Mouse (Mus musculus) left cerebral cortex, adult 18-20 months (tissue): ENCODE data around the gene Ssu2. TPM values are rescaled to one million over a fixed set of nuclear protein-coding genes. Genes with fewer than 3 reads are reported as not detected.

ENCODE experiments used
- DNase-seq, 2 experiments: peaks; one replicate each; pipeline ENCODE4 v3.0.0; 2021 to 2022; ENCODE audit warnings: low spot score in 2 of 2, mixed read lengths in 1 of 2
- long read RNA-seq, 2 experiments: library from polyadenylated mRNA; stranded (forward); transcript quantifications; one replicate each; pipeline ENCODE4 v2.0.0; 2021
- total RNA-seq, 2 experiments: library from RNA; stranded (reverse); gene quantifications; 2 replicates each; pipeline ENCODE4 v1.2.3; 2021

Gene Ssu2
- total RNA-seq: under 1 TPM in 1 of 2 experiments, not detected in 1; 0.37 TPM
- long read RNA-seq, experiment 1, partial matches to known transcripts: 0 of 1 reads
- long read RNA-seq, experiment 1, other reads (novel, unspliced or antisense): 1 of 1 reads
- long read RNA-seq, experiment 2: 0 reads

DNA sequence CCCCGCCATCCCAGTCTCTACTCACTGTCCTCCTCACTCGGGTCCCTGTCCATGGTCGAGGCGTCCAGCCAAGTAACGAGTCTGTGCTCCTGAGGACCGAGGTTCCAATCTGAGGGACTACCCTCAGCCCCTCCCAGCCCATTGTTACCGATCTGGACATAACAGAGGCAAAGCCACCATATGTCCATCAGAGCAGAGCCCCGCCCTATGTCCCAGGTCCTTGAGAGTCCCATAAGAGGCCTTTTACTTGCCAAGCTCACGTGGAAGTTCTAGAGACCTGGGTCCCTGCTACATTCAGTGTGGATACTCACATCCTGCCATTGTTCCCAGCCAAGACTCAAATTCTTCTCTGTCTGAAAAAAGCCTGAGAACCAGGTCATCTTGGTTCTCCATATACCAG is at the start of gene Ssu2:
Gene Ssu2, minus strand, starts transcription at position 77 of the 400 bp plus-strand sequence.
- DNase-seq: no peak

DNA sequence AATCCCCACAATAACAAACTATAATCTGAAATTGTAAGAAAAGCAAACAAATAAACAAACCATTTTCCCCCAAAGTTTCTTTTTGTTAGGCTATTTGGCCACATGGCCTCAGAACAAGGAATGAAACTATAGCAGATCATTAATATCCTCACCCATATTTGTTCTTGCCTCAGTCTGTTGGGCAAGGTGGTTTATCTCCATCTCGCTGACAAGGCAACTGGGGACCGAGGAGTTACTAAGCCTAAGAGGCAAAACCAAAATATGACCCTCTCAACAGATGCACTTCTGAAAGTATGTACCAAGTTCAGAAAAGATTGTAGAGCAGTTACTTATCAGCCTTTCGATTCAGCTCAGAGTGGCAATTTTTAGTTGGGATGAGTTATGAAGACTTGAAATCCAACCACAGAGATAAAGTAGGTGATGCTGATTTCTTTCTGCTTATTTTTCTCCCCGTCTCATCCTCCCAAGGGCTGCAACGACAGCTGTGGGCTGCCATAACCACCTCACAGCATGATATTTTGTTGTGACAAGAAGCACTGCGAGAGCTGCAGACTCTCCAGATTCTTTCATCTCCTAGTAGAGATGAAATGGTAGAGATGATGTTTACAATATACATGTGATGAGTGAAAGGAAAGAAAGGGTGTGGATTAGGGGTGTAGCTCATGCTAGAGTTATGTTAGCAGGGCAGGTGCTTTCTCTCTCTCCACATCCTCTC is 38.4 kb upstream of the Ssu2 start:
- peak in 1 of 2 experiments; percentile 7 for DNase-seq

DNA sequence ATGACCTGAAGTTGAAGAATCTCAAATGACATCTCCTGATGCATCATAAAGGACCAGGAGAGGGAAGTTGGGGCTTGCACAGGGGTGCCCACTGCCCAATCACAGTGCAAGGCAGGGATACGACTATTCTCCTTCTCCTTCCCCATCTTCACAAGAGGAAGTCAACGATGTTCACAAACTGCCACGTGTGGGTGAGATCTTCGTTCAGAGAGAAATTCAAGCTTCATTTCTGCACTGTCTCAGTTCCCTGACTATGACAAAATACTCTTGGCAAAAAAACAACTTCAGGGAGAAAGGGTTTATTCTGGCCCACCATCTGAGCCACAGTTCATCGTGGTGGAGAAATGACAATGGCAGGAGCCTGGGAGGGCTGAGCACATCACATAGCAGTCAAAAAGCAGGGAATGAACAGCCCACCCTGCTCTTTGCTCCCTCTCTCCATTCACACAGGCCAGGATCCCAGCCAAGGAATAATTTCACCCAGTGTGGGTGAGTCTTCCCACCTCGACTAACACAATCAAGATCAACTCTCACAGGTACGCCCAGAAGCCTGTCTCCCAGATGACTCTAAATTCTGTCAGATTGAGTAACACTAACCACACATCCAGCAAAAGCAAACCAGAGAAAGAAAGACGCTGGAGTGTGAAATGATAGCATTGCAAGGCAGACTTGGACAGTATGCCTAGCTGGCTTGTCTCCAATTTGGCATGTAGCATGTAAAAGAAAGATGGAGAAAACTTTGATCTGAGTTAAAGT is 36.1 kb upstream of the Ssu2 start:
- DNase-seq: peak; percentile 29 to 40

- DNase-seq: no peak
Measured at GRCm38 (mm10) chr6:112420883-112421282, 33.1 kb upstream of the Ssu2 start.

DNA sequence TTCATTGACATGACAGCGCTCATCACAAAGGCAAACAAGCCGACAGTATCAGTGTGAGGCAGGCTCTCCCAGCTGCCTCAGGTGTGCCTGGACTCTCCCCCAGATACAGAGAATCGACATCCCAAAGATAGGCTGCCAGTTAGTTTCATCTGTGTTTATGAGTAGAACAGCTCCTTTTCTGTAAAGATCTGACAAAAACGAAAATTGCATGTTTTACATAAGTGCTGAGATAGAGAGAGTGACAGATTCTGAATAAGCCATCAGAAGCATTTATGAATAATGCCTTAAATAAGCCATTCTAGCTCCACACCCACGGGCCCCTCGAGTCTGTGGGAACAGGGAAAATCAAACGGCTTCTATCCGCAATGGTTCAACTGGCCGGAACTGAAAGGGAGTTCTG is 31.5 kb upstream of the Ssu2 start:
- DNase-seq: peak in 1 of 2 experiments; percentile 22

GRCm38 (mm10) chr6:112404111-112404510 is 16.3 kb upstream of the Ssu2 start:
- DNase-seq: no peak

DNA sequence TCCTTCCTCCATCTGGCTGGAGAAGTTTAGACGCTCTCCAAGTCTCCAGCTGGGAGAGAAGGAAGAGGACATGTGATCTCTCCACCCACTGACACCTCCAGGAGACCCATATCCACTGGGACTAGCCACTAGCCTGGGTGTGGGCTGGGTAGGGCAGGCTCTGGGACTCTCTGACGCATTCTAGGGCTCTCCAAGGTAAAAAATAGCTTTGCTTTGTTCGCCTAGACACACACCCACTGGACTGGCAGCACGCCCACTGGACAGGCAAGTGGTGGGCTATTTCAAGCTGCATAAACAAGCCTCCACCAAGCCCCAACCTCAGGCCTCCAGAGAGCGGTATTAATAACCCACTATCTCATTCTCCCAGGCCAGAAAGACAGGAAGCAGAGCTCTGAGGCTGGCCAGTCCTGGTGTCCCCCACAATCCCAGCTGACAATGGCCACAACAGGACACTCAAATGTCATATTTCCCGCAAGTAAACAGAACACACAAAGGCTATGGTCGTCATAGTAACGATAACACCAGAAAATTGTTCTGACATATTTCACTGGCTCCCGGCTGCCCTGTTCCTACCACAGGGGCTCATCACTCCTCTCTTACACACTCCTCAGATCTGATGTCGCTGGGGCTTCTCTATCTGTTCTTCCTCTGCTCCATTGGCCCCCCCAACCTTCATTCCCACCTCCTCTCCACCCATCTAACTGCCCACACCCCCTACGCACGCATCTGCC is 14.3 kb upstream of the Ssu2 start:
- peak; percentile 79 to 86 for DNase-seq

DNA sequence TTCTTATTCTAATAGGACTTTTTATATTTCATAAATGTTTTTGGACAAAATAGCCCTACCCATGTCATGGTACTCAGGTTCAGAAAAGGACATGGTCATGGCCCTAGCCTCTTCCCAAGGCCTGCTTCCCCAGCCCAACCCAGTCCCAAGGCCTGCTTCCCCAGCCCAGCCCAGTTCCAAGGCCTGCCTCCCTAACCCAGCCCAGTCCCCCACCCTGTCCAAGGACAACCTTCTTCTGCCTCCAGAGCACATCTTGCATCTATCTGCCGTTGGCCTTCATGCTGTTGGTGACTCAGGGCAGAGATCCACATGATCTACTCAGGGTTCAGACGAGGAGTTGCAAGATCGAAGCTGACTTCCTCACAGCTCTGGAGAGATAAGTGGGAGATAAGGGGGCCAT is 9.5 kb upstream of the Ssu2 start:
- DNase-seq: no peak

DNA sequence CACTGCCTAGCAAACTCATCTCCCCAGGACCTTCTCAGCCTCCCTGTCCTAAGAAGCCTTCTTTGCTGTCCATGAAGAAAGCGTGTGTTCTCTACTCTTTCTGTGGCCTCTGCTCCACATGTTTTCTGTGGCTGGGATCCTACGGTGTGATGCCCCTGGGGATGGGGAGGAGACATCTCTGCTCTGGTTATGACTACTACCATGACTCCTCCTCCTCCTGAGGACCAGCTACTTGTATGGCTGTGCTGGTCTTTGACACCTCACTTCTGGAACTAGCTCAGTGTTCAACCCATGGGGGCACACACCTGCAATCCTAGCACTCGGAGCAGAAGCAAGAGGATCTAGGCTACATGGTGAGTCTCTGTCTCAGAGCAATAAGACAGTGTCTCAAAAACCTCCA is 8.5 kb upstream of the Ssu2 start:
- DNase-seq: no peak

- no peak for DNase-seq
Measured at GRCm38 (mm10) chr6:112388385-112388784, 562 bp upstream of the Ssu2 start.

DNA sequence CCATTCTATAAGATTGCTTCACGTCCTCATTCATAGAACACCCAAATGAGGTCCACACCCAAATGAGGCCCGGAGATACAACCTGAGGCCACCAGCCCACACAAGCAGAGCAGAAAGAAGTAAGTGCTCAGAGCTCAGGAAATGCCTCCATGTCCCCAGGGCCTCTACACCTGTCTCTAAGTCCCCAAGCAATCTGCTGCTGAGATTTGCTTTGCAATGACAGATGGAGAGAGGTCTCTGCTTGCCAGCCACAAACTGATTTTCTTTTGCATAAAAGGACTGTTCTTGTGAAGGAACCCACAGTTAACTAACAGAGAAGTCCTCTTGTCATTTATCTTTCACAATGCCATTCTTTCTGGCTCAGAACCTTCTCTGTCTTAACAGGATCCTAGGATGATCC is 1.6 kb downstream of the Ssu2 start:
- DNase-seq: no peak

DNA sequence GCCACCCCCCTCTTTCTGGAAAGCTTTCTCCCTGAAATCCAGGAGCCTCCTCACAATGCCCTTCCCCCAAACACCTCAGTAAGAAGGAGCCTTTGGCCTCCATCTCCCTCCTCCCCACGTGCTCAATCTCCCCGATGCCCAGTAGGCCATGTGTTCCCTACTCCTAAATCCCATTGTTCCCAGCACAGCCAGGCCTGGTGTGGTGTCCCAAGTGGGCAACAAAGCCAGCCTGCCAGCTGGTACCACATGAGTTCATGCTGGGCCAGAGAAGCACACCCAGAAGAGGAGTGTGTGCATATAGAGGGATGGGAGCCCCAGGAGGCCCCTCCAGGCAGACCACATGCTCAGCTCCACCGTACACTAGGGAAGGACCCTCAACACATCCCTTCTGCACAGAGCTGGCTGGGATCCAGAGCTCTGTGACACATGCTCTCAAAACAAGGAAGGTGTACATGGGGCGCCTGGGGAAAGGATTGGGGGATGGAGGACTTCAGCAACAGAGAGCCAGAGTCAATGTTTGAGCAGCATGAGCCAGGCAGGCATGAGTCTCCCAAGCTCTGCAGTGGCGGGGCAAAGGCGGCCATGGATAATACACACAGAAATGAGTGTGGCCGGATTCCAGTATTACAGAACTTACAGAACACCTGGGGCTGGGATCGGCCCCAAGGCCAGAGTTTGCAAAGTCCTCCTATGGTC is 4.7 kb downstream of the Ssu2 start:
- DNase-seq: no peak

DNA sequence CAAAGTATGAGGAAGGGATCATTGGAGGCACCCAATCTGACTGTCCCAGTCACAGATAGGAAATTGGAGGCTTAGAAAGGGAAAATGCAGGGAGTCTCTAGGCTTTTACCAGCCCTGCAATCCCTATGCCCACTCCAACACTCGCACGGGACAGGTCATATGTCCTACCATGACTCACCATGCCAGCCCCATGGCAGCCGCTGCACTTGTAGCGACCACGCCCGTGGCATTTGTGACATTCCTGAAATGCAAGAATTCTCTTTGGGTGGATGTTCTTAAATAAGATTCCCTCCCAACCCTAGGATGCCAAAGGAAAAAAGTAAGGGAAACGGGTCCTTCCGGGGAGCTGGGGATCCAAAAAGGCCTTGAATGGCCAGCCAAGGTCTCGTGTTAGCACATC is 8.8 kb downstream of the Ssu2 start:
- no peak for DNase-seq

DNA sequence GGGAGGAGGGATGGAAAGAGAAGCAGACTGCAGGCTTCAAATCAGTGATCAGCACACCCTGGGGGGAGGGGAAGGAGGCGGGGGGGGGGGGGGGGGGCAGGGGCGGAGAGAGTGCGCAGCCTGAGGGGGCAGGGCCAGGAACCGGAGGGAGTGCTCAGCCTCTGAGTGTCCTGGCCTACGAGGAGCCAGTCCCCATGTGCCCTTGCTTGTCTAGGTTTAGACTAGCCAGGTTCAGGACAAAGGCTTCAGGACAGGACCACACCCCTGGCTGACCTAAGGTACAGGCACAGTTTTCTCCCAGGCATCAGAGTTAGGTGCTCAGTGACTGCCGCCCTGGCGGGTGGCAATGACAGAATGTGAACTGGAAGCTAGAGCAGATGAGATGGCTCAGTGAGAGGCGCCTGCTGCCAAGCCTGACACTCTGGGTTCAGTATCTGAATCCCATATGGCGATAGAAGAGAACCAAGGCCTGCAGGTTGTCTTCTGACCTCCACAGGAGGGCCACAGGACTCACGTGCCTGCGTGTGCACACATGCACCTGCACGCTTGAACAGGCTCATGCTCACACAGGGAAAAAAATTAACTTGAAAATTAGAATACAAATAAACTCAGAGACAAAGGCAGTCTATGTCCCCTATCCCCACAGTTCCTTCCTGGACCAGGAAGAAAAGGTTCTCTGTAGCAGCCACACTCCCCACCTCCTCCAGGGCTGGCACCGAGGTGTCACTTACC is 12.0 kb downstream of the Ssu2 start:
- DNase-seq: no peak

GRCm38 (mm10) chr6:112373886-112374585 is 13.8 kb downstream of the Ssu2 start:
- peak; percentile 25 to 31 for DNase-seq

GRCm38 (mm10) chr6:112365294-112365693 is 22.5 kb downstream of the Ssu2 start:
- no peak for DNase-seq

- peak in 1 of 2 experiments; percentile 56 for DNase-seq
Measured at GRCm38 (mm10) chr6:112364581-112364980, 23.2 kb downstream of the Ssu2 start.

DNA sequence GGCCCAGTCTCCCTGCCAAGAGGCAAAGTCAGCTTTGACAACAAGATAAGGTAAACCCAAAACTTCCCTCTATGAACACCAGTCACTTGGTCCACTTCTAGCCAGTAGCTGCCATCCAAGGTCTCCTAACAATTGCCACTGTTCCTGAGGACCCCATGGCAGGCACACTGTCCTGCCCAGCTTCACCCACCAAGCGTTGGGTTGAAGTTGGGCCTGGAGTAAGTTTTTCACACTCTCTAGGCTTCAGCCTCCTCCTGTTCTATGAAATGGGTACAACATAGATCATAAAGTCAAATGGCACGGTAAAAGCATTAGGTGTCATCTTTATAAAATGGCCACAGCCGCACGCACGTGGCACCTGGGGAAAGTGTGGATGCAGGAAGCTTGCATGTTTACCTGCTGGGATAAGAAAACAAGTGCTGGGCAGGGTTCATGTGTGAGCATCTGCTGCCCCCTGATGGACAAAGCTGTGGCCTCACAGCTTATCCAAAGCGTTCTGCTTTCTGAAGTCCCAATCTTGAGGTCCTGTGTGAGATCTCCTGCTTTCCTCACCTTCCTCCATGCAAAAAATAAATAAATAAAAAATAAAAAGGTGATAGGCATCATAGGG is 25.4 kb downstream of the Ssu2 start:
- DNase-seq: peak; percentile 63 to 73

DNA sequence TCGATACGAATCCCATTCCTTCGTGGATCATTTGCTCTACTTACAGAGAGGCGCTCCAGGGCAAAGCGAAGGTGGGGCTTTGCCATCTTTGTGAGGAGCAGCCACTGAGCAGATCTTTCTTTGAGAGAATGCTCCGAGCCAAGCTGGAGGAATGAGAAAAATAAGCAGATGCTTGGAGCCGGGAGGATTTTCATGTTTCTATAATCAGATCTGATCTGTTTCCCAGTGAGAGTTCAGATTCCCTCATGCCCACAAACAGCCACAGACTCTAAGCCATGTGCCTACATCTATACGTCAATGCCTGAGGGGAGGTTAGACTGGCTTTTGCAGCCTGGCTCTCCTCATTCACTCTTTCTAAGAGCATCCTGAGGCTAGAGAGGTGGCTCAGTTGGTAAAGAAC is 27.1 kb downstream of the Ssu2 start:
- peak; percentile 6 to 39 for DNase-seq
